Mouse (Mus musculus) CH12.LX (cell line): Measurements from ENCODE around the gene Ccdc141.

Experiments
- CTCF ChIP-seq, 2 experiments: IDR thresholded peaks in 1 of 2; conservative IDR thresholded peaks in 1 of 2; 2 replicates each; pipeline ENCODE4 v1.5.1; 2011 to 2012; ENCODE audit warnings: low read depth in 2 of 2, low read length in 2 of 2, improper control_type of control experiment in 1 of 2, inconsistent platforms in 1 of 2, mild to moderate bottlenecking in 1 of 2, moderate library complexity in 1 of 2
- E2F4 ChIP-seq: IDR thresholded peaks from 2 replicates; pipeline ENCODE4 v1.6.1; 2011; ENCODE audit warnings: low read depth, low read length, improper control_type of control experiment; ENCODE audit not compliant: insufficient replicate concordance
- EP300 ChIP-seq: IDR thresholded peaks from 2 replicates; pipeline ENCODE4 v1.6.1; 2011; ENCODE audit warnings: low read length, improper control_type of control experiment
- ETS1 ChIP-seq: conservative IDR thresholded peaks from 2 replicates; pipeline ENCODE4 v1.6.1; 2012; ENCODE audit warnings: low read depth, mild to moderate bottlenecking, inconsistent platforms, low read length, improper control_type of control experiment, moderate library complexity
- GABPA ChIP-seq: IDR thresholded peaks from 2 replicates; pipeline ENCODE4 v1.6.1; 2012; ENCODE audit warnings: low read depth, low read length, improper control_type of control experiment, inconsistent platforms; ENCODE audit not compliant: insufficient replicate concordance
- HCFC1 ChIP-seq: IDR thresholded peaks from 2 replicates; pipeline ENCODE4 v1.6.1; 2012; ENCODE audit warnings: low read depth, mild to moderate bottlenecking, inconsistent platforms, low read length, improper control_type of control experiment
- MAFK ChIP-seq: IDR thresholded peaks from 2 replicates; pipeline ENCODE4 v1.6.1; 2011; ENCODE audit warnings: low read length, improper control_type of control experiment; ENCODE audit not compliant: insufficient replicate concordance
- POLR2A ChIP-seq: IDR thresholded peaks from 2 replicates; pipeline ENCODE4 v1.6.1; 2011; ENCODE audit warnings: low read depth, mild to moderate bottlenecking, improper control_type of control experiment, low read length
- TBP ChIP-seq: conservative IDR thresholded peaks from 2 replicates; pipeline ENCODE4 v1.6.1; 2011; ENCODE audit warnings: low read depth, low read length, improper control_type of control experiment
- TCF12 ChIP-seq: IDR thresholded peaks from 2 replicates; pipeline ENCODE4 v1.6.1; 2014; ENCODE audit warnings: low read depth, mild to moderate bottlenecking, inconsistent platforms, low read length, improper control_type of control experiment
- ZMIZ1 ChIP-seq: IDR thresholded peaks from 2 replicates; pipeline ENCODE4 v1.6.1; 2012; ENCODE audit warnings: low read depth, mild to moderate bottlenecking, inconsistent platforms, low read length, improper control_type of control experiment

DNA sequence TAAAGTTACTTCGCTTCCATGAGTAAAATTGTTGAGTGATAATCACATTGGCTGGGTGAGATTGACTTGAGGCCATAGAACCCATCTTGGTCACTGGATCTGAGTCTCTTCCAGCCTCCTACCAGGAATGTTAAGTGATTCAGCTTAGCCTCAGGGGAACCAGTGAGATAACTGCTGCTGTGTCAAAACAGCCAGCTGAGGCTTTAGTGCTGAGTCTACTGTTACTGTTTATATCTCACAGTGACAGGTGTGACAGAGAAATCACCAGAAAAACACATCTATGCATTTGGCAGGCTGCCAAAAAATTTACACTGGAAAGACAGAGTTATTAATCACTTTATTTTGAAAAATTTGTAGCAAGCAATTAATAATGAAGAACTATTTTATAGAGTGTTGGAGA lies 43.5 kb downstream of the Ccdc141 start:
- no peak for TF ChIP-seq MAFK
- TF ChIP-seq POLR2A: no peak
- TF ChIP-seq ZMIZ1: no peak
- no peak for TF ChIP-seq EP300
- no peak for TF ChIP-seq CTCF (conservative IDR thresholded peaks at IDR 0.05 in 1 of 2, IDR thresholded peaks at IDR 0.05 in 1 of 2; ENCODE audit: low read depth in 2 of 2, low read length in 2 of 2)
- no peak for TF ChIP-seq TBP
- TF ChIP-seq ETS1: no peak
- no peak for TF ChIP-seq TCF12
- no peak for TF ChIP-seq GABPA
- no peak for TF ChIP-seq HCFC1
- TF ChIP-seq E2F4: no peak
